Mouse (Mus musculus): ENCODE data around the gene Nhsl1. TPM values are rescaled to one million over a fixed set of nuclear protein-coding genes. Genes with fewer than 3 reads are reported as not detected.

Gene Nhsl1
- polyA plus RNA-seq, 1 experiment from 2014 or later, result 23.4 TPM

DNA sequence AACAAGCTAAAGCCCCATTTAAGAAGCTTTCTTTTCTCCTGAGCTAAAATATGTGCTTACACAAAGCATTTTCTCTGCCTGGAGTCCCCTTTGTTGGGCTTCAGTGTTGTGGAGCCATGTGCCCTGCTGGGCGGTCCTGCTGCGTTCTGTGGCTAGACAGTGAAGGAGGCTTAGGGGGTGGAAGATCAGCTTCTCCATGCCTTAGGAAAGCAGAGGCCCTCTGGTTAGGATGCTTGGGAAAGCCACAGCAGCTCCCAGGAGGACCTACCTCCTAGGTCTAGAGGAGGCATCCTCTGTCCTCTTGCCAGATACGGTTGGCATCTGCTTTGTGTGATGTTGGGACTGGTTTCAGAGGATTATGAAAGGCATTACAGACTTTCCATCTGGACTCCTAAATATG lies 56.5 kb downstream of the Nhsl1 start:
- H3K9ac ChIP-seq (ENCODE audit: low read depth, low read length), result no peak overlapping the region
- peak overlapping the region; percentile 81 for H3K27ac ChIP-seq (ENCODE audit: low read depth, low read length)
- no peak overlapping the region for H3K4me2 ChIP-seq (replicated peaks; ENCODE audit: low read depth, low read length)
- peak; percentile 78 for ATAC-seq (ENCODE audit: low FRiP score)
- 13% methylated on average over 3 of the region's 3 CpGs for WGBS
- H3K27me3 ChIP-seq (ENCODE audit: control insufficient read depth, insufficient read depth, low read length), result no peaks in the 10 kb centered on the region
- H3K9me3 ChIP-seq (ENCODE audit: control insufficient read depth, low read length), result no peaks in the 10 kb centered on the region
- H3K4me1 ChIP-seq (replicated peaks; ENCODE audit: control insufficient read depth, insufficient read depth, low read length), result peaks cover 6% of the 10 kb centered on the region
- no peaks in the 10 kb centered on the region for H3K36me3 ChIP-seq (ENCODE audit: control insufficient read depth, insufficient read depth, low read length)
- H3K4me3 ChIP-seq (ENCODE audit: low read depth, low read length), result no peak overlapping the region
- peak; percentile 63 for DNase-seq (ENCODE audit: low spot score)

DNA sequence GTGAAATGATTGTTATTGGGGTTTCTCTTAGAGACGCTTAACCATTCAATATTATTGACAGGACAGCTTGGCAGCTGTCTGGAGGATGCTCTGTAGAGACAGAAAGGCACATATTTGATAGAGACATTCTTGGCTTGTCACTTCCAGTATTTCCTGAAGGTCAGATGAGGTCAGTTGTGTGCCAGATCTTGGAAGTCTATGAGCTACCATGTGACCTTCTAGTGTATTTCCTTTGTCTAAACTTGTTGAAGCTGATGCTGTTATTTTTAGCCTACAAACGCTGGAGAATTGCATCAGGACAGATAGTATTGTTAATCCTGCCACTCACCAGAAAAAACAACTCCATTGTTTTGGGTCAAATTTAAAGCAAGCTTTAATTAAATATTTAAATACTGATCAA lies 66.0 kb downstream of the Nhsl1 start:
- DNase-seq (ENCODE audit: low spot score) (no peak), ATAC-seq (ENCODE audit: low FRiP score) (no peak)
- Histone ChIP-seq H3K9ac (ENCODE audit: low read depth, low read length) (no peak overlapping the region), H3K4me2 (replicated peaks; ENCODE audit: low read depth, low read length) (no peak overlapping the region), H3K27me3 (ENCODE audit: control insufficient read depth, insufficient read depth, low read length) (no peaks in the 10 kb centered on the region), H3K36me3 (ENCODE audit: control insufficient read depth, insufficient read depth, low read length) (no peaks in the 10 kb centered on the region), H3K27ac (ENCODE audit: low read depth, low read length) (no peak overlapping the region), H3K4me3 (ENCODE audit: low read depth, low read length) (no peak overlapping the region), H3K9me3 (ENCODE audit: control insufficient read depth, low read length) (no peaks in the 10 kb centered on the region), H3K4me1 (replicated peaks; ENCODE audit: control insufficient read depth, insufficient read depth, low read length) (no peaks in the 10 kb centered on the region)
- 84% methylated on average over 2 of the region's 2 CpGs for WGBS

DNA sequence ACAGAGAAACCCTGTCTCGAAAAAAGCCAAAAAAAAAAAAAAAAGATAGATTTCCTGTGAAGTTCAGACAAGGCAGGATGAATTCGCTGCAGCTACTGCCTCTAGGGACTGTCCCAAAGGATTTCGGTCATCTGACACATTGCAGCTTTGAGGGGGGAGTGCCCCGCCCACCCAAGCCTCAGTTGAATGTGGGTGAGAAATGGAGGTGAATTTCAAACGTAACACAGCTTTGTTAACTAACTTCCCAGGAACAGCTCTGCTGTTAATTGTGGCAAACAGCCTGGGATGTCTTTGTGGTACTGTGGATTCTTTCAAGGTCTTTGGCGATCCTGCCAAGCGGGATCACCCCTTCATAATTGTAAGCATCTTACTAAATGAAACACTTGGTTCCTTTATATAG lies 67.4 kb downstream of the Nhsl1 start:
- WGBS, result 46% methylated on average over 7 of the region's 7 CpGs
- H3K9me3 ChIP-seq (ENCODE audit: control insufficient read depth, low read length), result no peaks in the 10 kb centered on the region
- no peak for DNase-seq (ENCODE audit: low spot score)
- no peaks in the 10 kb centered on the region for H3K27me3 ChIP-seq (ENCODE audit: control insufficient read depth, insufficient read depth, low read length)
- no peaks in the 10 kb centered on the region for H3K36me3 ChIP-seq (ENCODE audit: control insufficient read depth, insufficient read depth, low read length)
- H3K9ac ChIP-seq (ENCODE audit: low read depth, low read length), result no peak overlapping the region
- no peak overlapping the region for H3K4me2 ChIP-seq (replicated peaks; ENCODE audit: low read depth, low read length)
- no peak overlapping the region for H3K27ac ChIP-seq (ENCODE audit: low read depth, low read length)
- H3K4me1 ChIP-seq (replicated peaks; ENCODE audit: control insufficient read depth, insufficient read depth, low read length), result no peaks in the 10 kb centered on the region
- H3K4me3 ChIP-seq (ENCODE audit: low read depth, low read length), result no peak overlapping the region
- ATAC-seq (ENCODE audit: low FRiP score), result no peak

DNA sequence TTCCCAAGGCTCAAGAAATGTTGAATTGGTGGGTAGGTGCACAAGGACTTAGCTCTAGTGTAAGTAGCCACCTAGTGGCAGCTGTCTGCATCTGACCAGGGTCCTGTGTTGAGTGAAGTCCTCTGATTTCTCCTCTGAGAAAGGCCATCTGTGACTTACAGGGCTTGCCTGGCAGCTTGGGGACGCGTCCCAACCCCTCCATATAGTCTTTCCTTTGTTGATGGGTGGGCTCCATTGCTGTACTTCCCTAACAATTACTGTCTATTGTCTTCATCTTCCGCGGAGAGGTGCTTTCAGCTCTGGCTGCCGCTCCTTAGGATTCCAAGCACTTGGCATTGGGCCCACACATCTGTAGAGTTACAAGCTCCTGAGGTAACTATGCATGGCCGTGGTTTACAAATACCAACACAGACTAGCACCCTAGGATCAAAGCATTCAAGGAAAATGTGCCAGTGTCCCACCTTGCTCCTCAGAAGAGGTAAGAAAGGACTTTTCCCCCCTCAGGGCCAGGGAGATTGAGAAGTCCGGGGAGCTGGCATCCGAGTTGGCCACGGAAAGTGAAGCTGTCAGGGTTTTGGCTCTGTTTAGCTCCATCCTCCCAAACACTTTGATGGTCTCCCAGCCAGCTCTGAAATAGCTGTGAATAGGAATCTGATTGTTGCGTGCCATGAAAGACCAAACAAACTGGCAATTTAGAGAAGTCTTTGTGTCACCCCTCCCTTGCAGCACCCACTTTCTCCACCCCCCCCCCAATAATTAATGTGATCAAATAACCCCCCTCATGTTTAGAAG lies 70.2 kb downstream of the Nhsl1 start:
- Histone ChIP-seq H3K27ac (ENCODE audit: low read depth, low read length) (no peak overlapping the region), H3K4me3 (ENCODE audit: low read depth, low read length) (no peak overlapping the region), H3K36me3 (ENCODE audit: control insufficient read depth, insufficient read depth, low read length) (no peaks in the 10 kb centered on the region), H3K4me2 (replicated peaks; ENCODE audit: low read depth, low read length) (no peak overlapping the region), H3K4me1 (replicated peaks; ENCODE audit: control insufficient read depth, insufficient read depth, low read length) (no peaks in the 10 kb centered on the region), H3K27me3 (ENCODE audit: control insufficient read depth, insufficient read depth, low read length) (no peaks in the 10 kb centered on the region), H3K9ac (ENCODE audit: low read depth, low read length) (no peak overlapping the region), H3K9me3 (ENCODE audit: control insufficient read depth, low read length) (no peaks in the 10 kb centered on the region)
- peak; percentile 83 for DNase-seq (ENCODE audit: low spot score)
- WGBS, result 43% methylated on average over 10 of the region's 10 CpGs
- peak; percentile 80 for ATAC-seq (ENCODE audit: low FRiP score)

DNA sequence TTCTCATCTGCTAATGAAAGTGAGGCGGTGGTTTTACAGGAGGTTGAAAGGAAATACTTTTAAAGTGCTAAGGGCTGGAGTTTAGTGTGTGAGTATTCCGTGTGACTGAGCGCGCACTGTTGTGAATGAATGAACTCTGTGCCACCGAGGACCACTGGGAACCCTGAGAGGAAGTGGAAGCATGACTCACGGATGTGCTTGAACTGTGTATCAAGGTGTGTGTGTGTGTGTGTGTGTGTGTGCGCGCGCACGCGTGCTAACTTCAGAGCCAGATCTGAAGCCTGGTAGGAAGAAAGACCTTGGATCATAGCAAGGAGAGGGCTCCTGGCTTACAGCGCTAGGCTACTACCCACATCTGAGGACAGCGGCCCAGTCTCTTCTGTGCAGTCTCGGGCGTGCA lies 71.2 kb downstream of the Nhsl1 start:
- no peaks in the 10 kb centered on the region for H3K27me3 ChIP-seq (ENCODE audit: control insufficient read depth, insufficient read depth, low read length)
- 86% methylated on average over 15 of the region's 15 CpGs for WGBS
- H3K9ac ChIP-seq (ENCODE audit: low read depth, low read length), result no peak overlapping the region
- no peak overlapping the region for H3K4me3 ChIP-seq (ENCODE audit: low read depth, low read length)
- DNase-seq (ENCODE audit: low spot score), result no peak
- no peaks in the 10 kb centered on the region for H3K4me1 ChIP-seq (replicated peaks; ENCODE audit: control insufficient read depth, insufficient read depth, low read length)
- no peaks in the 10 kb centered on the region for H3K36me3 ChIP-seq (ENCODE audit: control insufficient read depth, insufficient read depth, low read length)
- H3K27ac ChIP-seq (ENCODE audit: low read depth, low read length), result no peak overlapping the region
- no peak overlapping the region for H3K4me2 ChIP-seq (replicated peaks; ENCODE audit: low read depth, low read length)
- H3K9me3 ChIP-seq (ENCODE audit: control insufficient read depth, low read length), result no peaks in the 10 kb centered on the region
- no peak for ATAC-seq (ENCODE audit: low FRiP score)

DNA sequence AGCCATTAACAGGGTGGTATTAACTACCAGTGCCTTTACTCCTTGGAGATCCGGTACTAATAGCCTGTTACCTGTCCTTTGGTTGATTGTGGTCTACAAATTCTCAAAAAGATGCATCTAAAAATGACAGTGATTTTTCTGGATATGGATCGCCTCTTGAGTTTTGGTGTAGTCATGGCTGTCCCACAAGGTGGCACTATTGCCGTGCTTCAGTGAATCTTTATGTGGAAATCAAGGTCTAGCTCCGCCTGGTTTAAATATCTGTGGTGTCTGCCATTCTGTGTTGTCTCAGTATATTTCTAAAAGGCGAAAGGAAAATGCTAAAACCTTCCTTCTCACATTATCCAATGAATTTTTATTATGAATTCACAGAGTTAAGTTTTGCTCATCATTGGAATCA lies 72.8 kb downstream of the Nhsl1 start:
- Histone ChIP-seq H3K4me2 (replicated peaks; ENCODE audit: low read depth, low read length) (no peak overlapping the region), H3K9me3 (ENCODE audit: control insufficient read depth, low read length) (no peaks in the 10 kb centered on the region), H3K4me3 (ENCODE audit: low read depth, low read length) (no peak overlapping the region), H3K9ac (ENCODE audit: low read depth, low read length) (no peak overlapping the region), H3K36me3 (ENCODE audit: control insufficient read depth, insufficient read depth, low read length) (no peaks in the 10 kb centered on the region), H3K27ac (ENCODE audit: low read depth, low read length) (no peak overlapping the region), H3K27me3 (ENCODE audit: control insufficient read depth, insufficient read depth, low read length) (no peaks in the 10 kb centered on the region), H3K4me1 (replicated peaks; ENCODE audit: control insufficient read depth, insufficient read depth, low read length) (no peaks in the 10 kb centered on the region)
- no peak for ATAC-seq (ENCODE audit: low FRiP score)
- WGBS, result 31% methylated on average over 5 of the region's 5 CpGs
- DNase-seq (ENCODE audit: low spot score), result peak; percentile 68

DNA sequence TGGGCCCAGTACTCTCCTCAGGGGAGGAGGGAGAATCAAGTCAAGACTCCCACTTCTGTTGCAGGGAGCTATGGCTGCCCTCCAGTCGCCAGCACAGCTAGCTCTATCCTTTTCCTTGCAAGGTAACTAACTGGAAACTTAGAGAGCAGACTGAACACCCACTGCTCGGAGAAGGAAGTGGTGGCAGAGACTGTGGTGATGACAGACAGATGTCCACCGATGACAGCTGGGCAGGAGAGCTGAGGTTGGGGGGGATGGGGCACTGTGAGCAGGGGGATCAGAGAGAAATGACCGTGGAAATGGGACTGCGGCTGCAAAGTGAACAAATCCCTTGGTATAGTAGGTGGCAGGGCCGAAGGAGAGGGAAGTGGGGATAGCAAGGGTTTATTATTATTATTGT lies 73.5 kb downstream of the Nhsl1 start:
- H3K27me3 ChIP-seq (ENCODE audit: control insufficient read depth, insufficient read depth, low read length), result no peaks in the 10 kb centered on the region
- no peak overlapping the region for H3K4me3 ChIP-seq (ENCODE audit: low read depth, low read length)
- H3K9me3 ChIP-seq (ENCODE audit: control insufficient read depth, low read length), result no peaks in the 10 kb centered on the region
- H3K27ac ChIP-seq (ENCODE audit: low read depth, low read length), result no peak overlapping the region
- no peak overlapping the region for H3K4me2 ChIP-seq (replicated peaks; ENCODE audit: low read depth, low read length)
- 72% methylated on average over 6 of the region's 6 CpGs for WGBS
- no peaks in the 10 kb centered on the region for H3K36me3 ChIP-seq (ENCODE audit: control insufficient read depth, insufficient read depth, low read length)
- ATAC-seq (ENCODE audit: low FRiP score), result no peak
- H3K4me1 ChIP-seq (replicated peaks; ENCODE audit: control insufficient read depth, insufficient read depth, low read length), result no peaks in the 10 kb centered on the region
- no peak overlapping the region for H3K9ac ChIP-seq (ENCODE audit: low read depth, low read length)
- no peak for DNase-seq (ENCODE audit: low spot score)

DNA sequence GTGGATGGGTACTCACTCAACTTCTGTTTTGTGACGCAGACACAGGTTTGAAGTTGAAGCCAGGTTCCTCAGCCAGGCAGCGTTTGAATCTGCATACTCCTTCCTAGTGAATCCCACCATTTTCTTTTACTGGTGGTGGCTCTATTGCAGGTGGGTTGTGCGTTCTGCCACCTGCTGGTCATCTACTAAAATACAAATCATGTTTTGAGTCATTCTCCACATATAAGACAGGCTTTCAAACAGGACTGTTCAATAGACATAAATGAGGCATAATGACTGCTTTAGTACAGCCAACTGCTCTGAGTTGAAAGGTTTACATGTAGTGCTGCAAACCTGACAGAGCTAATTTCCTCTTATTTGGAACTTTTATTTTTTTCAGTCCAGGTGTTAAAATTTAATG lies 75.0 kb downstream of the Nhsl1 start:
- Histone ChIP-seq H3K9me3 (ENCODE audit: control insufficient read depth, low read length) (no peaks in the 10 kb centered on the region), H3K4me3 (ENCODE audit: low read depth, low read length) (no peak overlapping the region), H3K27ac (ENCODE audit: low read depth, low read length) (no peak overlapping the region), H3K4me1 (replicated peaks; ENCODE audit: control insufficient read depth, insufficient read depth, low read length) (no peaks in the 10 kb centered on the region), H3K27me3 (ENCODE audit: control insufficient read depth, insufficient read depth, low read length) (no peaks in the 10 kb centered on the region), H3K9ac (ENCODE audit: low read depth, low read length) (no peak overlapping the region), H3K4me2 (replicated peaks; ENCODE audit: low read depth, low read length) (no peak overlapping the region), H3K36me3 (ENCODE audit: control insufficient read depth, insufficient read depth, low read length) (no peaks in the 10 kb centered on the region)
- 60% methylated on average over 3 of the region's 3 CpGs for WGBS
- DNase-seq (ENCODE audit: low spot score) (peak; percentile 51), ATAC-seq (ENCODE audit: low FRiP score) (no peak)

DNA sequence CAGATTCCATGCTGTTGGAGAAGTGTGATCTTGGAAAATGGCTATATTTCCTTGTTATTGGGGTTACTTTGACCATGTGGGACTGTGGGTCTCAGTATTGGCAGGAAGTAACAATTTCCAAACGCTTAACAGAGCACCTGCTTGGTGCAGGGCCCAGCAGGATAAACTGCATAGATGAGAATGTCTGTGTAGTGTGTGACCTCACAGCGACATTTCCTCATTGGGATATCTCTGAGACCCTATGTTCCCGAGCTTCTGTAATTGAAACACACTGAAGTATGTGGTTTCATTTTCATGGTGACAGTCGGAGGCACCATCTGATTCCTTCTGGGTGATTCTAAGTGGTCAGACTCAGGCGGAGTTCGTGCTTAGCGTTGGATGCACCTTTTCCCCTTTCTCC lies 75.5 kb downstream of the Nhsl1 start:
- Histone ChIP-seq H3K36me3 (ENCODE audit: control insufficient read depth, insufficient read depth, low read length) (no peaks in the 10 kb centered on the region), H3K4me2 (replicated peaks; ENCODE audit: low read depth, low read length) (no peak overlapping the region), H3K9ac (ENCODE audit: low read depth, low read length) (no peak overlapping the region), H3K27me3 (ENCODE audit: control insufficient read depth, insufficient read depth, low read length) (no peaks in the 10 kb centered on the region), H3K9me3 (ENCODE audit: control insufficient read depth, low read length) (no peaks in the 10 kb centered on the region), H3K27ac (ENCODE audit: low read depth, low read length) (no peak overlapping the region), H3K4me3 (ENCODE audit: low read depth, low read length) (no peak overlapping the region), H3K4me1 (replicated peaks; ENCODE audit: control insufficient read depth, insufficient read depth, low read length) (no peaks in the 10 kb centered on the region)
- ATAC-seq (ENCODE audit: low FRiP score) (no peak), DNase-seq (ENCODE audit: low spot score) (no peak)
- WGBS, result 84% methylated on average over 7 of the region's 7 CpGs

Data from hindbrain, embryonic 11.5 days (tissue).